Mouse (Mus musculus): ENCODE results near the gene Usp37. TPM values are rescaled to one million over a fixed set of nuclear protein-coding genes. Genes with fewer than 3 reads are reported as not detected.
"Not testable (repeated sequence)": the region's sequence is repeated elsewhere in the genome, so short reads cannot be mapped to it uniquely, and the experiment has no call there.

The Usp37 gene
- polyA plus RNA-seq, 1 experiment from 2014 or later, result 8.4 TPM

DNA sequence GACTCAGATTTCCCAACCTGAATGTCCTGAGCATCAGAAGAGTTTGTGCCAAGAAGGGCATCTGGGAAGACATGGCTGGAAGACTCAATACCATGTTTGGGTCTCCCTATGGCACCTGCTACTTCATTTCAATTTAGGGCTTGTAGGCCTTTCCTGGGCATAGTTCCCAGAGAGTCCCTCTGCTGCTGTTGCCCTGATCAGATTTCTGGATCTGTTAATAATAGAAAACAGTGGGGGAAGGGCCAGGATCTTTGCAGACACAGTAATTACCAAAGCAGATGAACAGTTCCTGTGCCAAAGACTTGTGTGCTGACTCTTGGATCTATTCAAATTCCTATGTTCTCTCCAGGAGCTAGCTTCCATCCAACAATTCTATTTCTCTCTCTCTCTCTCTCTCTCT, 5.4 kb downstream of the Usp37 start:
- no peak for ATAC-seq
- no peak for DNase-seq (ENCODE audit: low read depth, low spot score)
- H3K27me3 ChIP-seq, result peaks cover 9% of the 10 kb centered on the region
- POLR2A ChIA-PET, result interaction anchor here (0.6 kb wide), 1 partner anchor 11 kb away, joined by 4 read pairs; no protein-coding TSS in a partner anchor
- CTCF ChIA-PET, result interaction anchor here (0.8 kb wide), 1 partner anchor 9 kb away, joined by 3 read pairs; no protein-coding TSS in a partner anchor
- in situ Hi-C loops (cut with MboI; ENCODE audit: low pct_unique_long_range_greater_than_20kb), result no loop called here
- TF ChIP-seq CTCF (IDR thresholded peaks at IDR 0.05), result no peak

DNA sequence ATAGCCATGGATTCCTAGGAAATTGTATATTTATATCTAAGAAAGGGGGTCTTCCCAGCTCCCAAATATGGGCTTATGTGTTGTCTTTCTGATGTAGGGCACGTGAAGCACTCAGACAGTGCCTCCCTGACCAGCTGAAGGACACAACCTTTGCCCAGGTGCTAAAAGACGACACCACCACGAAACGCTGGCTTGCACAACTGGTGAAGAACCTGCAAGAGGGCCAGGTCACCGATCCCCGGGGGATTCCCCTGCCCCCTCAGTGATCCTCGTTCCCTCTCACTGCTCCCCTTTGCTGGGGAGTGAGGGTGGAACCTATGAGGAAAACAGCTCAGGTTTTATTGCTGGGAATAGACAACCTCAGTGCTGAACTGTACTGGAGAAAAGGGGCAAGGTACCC, 15.5 kb downstream of the Usp37 start:
- no peaks in the 10 kb centered on the region for H3K27me3 ChIP-seq
- TF ChIP-seq CTCF (IDR thresholded peaks at IDR 0.05), result no peak
- in situ Hi-C loops (cut with MboI; ENCODE audit: low pct_unique_long_range_greater_than_20kb), result no loop called here
- ATAC-seq (no peak), DNase-seq (ENCODE audit: low read depth, low spot score) (no peak)
- CTCF ChIA-PET, result no interaction called here
- POLR2A ChIA-PET, result no interaction called here

DNA sequence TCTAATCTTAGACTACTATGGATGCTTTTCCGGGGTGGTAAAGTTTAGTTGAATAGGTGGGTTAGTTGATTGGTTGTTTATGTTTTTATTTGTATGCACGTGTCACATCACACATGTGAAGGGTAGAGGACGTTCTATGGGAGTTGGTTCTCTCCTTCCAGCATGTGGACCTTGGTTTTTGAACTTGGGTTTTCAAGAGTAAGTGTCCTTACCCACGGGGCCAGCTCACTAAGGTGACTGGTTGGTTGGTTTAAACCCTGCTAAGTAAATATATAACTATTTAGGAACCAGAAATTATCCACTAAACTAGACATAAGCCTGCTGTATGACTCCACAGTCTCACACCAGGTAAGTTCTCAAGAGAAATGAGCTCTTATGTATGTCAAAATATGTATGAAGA, 19.3 kb downstream of the Usp37 start:
- no peaks in the 10 kb centered on the region for H3K27me3 ChIP-seq
- POLR2A ChIA-PET, result no interaction called here
- TF ChIP-seq CTCF (IDR thresholded peaks at IDR 0.05), result no peak
- DNase-seq (ENCODE audit: low read depth, low spot score) (no peak), ATAC-seq (no peak)
- CTCF ChIA-PET, result interaction anchor here (1.4 to 1.5 kb wide), 2 partner anchors 11 to 16 kb away, joined by 4 to 5 read pairs; no protein-coding TSS in a partner anchor
- in situ Hi-C loops (cut with MboI; ENCODE audit: low pct_unique_long_range_greater_than_20kb), result no loop called here

DNA sequence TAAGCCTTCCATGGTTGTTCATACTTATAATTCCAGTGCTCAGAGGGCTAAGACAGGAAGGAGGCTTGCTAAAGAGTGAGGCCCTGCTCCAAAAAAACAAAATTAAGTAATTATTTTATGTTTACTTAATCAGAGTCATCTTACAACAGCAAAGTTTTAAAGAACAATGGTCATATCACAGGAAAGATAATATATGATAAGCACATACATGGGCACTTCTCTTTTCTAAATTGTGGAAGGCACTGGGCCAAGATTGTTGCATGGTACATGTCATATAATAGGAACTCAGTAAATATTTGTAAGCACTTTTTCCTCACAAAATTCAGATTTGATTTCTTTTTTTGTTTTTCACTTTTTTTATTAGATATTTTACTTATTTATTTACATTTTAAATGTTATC, 24.2 kb downstream of the Usp37 start:
- ChIA-PET POLR2A (no interaction called here), CTCF (no interaction called here)
- no peaks in the 10 kb centered on the region for H3K27me3 ChIP-seq
- no peak for ATAC-seq
- TF ChIP-seq CTCF (IDR thresholded peaks at IDR 0.05), result no peak
- in situ Hi-C loops (cut with MboI; ENCODE audit: low pct_unique_long_range_greater_than_20kb), result no loop called here
- no peak for DNase-seq (ENCODE audit: low read depth, low spot score)

DNA sequence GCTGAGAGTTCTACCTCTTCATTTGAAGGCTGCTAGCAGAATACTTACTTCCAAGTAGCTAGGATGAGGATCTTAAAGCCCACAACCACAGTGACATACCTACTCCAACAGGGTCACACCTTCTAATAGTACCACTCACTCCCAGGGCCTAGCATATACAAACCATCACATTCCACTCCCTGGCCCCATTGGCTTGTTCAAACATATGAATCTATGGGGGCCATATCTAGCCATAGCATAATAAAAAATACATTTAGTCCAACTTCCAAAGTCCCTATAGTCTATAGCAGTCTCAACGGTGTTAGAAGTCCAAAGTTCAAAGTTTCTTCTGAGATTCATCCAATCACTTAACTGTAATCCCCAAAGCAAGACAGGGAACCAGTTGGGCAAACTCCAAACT, 31.1 kb downstream of the Usp37 start:
- CTCF ChIA-PET, result interaction anchor here (1.5 to 1.8 kb wide), 2 partner anchors 11 to 17 kb away, joined by 4 read pairs; no protein-coding TSS in a partner anchor
- ATAC-seq; DNase-seq (ENCODE audit: low read depth, low spot score); POLR2A ChIA-PET; H3K27me3 ChIP-seq; in situ Hi-C loops (cut with MboI; ENCODE audit: low pct_unique_long_range_greater_than_20kb): not testable (repeated sequence)

DNA sequence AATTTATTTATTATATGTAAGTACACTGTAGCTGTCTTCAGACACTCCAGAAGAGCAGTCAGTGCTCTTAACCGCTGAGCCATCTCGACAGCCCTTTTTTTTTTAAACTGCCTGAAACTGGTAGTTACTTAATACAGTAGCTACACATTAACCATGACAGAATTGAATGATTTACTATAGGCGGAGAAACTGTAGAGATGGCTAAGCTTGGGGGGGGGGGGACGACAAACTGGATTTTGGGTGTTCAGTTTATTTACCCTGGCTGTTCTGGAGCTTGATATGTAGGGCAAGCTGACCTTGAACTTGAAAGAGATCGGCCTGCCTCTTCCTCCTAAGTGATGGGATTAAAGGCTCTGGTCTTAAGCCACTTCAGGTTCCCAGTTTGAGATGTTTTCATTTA, 32.8 kb downstream of the Usp37 start:
- ChIA-PET CTCF (interaction anchor here (1.7 kb wide), 1 partner anchor 12 kb away, joined by 3 read pairs; no protein-coding TSS in a partner anchor), POLR2A (no interaction called here)
- DNase-seq (ENCODE audit: low read depth, low spot score) (no peak), ATAC-seq (no peak)
- TF ChIP-seq CTCF (IDR thresholded peaks at IDR 0.05), result no peak
- in situ Hi-C loops (cut with MboI; ENCODE audit: low pct_unique_long_range_greater_than_20kb), result no loop called here
- H3K27me3 ChIP-seq, result no peaks in the 10 kb centered on the region

DNA sequence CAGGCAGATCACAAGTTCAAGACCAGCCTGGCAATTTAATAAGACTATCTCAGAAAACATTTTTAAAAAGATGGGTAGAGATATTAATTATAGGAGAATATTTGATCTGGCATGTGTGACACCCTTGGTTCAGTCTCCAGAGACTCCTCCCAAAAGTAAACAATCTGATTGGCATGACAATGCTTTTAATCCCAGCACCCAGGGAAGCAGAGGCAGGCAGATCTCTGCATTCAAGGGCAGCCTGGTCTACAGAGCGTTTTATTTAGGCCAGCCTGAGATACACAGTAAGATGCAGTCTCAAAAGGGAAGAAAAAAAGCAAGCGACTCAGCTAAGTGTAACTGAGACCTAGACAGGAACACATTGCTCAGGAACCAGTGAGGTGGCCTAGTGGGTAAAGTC, 36.3 kb downstream of the Usp37 start:
- in situ Hi-C loops (cut with MboI; ENCODE audit: low pct_unique_long_range_greater_than_20kb), result no loop called here
- TF ChIP-seq CTCF (IDR thresholded peaks at IDR 0.05), result no peak
- ATAC-seq, result no peak
- no peak for DNase-seq (ENCODE audit: low read depth, low spot score)
- no peaks in the 10 kb centered on the region for H3K27me3 ChIP-seq
- CTCF ChIA-PET, result no interaction called here
- POLR2A ChIA-PET, result interaction anchor here (0.9 kb wide), 1 partner anchor 13 kb away, joined by 3 read pairs; no protein-coding TSS in a partner anchor

DNA sequence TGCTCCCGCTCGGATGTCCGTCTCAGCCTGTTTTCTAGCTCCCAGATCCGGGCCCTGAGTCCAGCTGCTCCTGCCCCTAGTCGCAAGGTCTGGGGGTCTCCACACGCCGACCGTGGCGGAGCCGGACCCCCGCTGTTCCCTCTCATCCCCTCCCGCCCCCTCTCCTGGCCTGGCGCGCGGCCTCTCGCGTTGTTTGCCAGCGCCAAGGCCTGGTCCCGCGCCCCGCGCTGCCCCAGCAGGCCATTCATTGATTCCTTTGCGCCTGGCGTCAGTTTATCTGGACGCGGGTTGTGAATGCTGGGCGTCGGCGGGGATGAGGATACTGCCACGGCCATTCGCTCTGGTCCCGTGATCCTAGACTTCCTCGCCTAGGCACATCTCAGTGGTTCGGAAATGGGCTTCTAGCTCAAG, 37.6 kb downstream of the Usp37 start:
- DNase-seq (ENCODE audit: low read depth, low spot score), result no peak
- CTCF ChIA-PET, result no interaction called here
- peak; percentile 50 for ATAC-seq

DNA sequence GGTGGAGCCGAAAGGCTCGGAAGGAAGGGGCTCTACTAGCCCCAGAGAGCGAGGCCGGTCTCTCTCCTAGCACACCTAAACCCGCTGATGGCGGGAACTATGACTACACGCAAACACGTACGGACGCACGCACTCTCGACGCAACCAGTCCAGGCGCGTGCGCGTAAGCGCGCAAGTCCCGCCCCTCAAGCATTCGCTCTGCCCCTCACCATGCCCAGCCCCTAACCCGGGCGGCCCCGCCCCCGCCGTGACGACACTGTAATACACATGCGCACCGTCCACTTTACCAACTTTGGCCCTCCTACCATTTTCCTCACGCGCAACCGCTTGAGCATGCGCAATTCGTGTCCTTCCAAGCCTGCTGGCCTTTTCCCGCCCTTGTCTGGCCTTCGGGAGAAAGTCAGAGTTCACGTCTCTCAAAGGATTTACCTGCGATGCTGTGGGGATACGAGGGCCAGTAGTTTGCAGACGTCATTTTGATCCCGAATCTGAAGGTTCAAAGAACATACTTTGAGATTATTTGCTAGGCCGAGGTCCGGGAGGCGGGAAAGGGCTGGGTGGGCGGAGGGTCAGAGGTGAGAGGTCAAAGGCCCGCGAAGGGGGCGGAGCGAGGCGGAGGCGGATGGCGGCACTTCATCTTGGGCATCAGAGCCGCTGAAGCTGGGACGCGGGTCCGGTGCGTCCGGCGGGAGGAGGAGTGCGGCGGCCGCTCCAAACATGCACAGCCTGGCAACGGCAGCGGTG, 38.2 kb downstream of the Usp37 start, which contains the start of gene Cnot9:
Cnot9 (plus strand) TSS at position 338 of the 744 bp plus-strand sequence.
- in situ Hi-C loops (cut with MboI; ENCODE audit: low pct_unique_long_range_greater_than_20kb), result no loop called here
- no peaks in the 10 kb centered on the region for H3K27me3 ChIP-seq
- TF ChIP-seq CTCF (IDR thresholded peaks at IDR 0.05), result no peak
- ChIA-PET POLR2A (no interaction called here), CTCF (no interaction called here)
- peak; percentile 98 for DNase-seq (ENCODE audit: low read depth, low spot score)
- ATAC-seq, result peak; percentile 93

More for the DNA sequence above, 37.6 kb downstream of the Usp37 start:
- TF ChIP-seq CTCF (IDR thresholded peaks at IDR 0.05), result no peak
- no peaks in the 10 kb centered on the region for H3K27me3 ChIP-seq
- POLR2A ChIA-PET, result no interaction called here
- in situ Hi-C loops (cut with MboI; ENCODE audit: low pct_unique_long_range_greater_than_20kb), result no loop called here

DNA sequence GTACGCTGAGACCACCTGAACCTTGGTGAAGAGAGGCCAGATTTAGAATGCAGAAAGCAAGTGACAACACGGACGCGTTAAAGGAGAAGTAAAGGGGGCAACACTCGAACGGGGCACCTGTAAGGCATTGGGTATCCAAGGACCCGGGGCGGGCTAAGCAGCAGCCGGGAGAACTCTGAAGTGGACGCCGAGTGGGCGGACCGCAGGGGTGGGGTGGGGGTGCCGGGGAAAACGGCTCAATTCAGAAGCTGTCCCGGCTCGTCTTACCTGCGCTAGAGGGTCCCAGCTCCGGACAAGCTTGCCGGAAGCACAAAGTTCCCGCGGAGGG, 38.7 kb downstream of the Usp37 start:
- CTCF ChIA-PET, result no interaction called here
- DNase-seq (ENCODE audit: low read depth, low spot score) (no peak), ATAC-seq (peak; percentile 38)
- POLR2A ChIA-PET, result no interaction called here
- in situ Hi-C loops (cut with MboI; ENCODE audit: low pct_unique_long_range_greater_than_20kb), result no loop called here
- no peak for TF ChIP-seq CTCF (IDR thresholded peaks at IDR 0.05)
- no peaks in the 10 kb centered on the region for H3K27me3 ChIP-seq

DNA sequence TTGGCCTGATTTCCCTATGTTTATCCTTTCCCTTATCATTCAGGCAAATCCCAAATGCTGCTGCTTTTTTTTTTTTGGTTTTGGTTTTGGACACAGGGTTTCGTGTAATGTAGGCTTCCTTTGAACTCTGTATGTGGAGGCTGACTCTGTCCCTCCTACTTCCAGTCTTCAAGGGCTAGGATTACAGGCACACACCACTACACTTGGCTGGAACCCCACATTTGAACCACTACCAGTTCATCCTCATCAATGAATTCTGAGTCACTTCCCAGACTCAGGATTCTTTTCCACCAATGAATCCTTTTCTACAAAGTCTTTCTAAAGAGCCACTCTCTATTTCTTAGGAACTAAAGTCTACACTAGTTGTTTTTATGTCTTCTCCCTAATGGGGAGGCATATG, 43.0 kb downstream of the Usp37 start:
- DNase-seq (ENCODE audit: low read depth, low spot score), result no peak
- ATAC-seq, result no peak
- no peaks in the 10 kb centered on the region for H3K27me3 ChIP-seq
- TF ChIP-seq CTCF (IDR thresholded peaks at IDR 0.05), result no peak
- in situ Hi-C loops (cut with MboI; ENCODE audit: low pct_unique_long_range_greater_than_20kb), result no loop called here
- CTCF ChIA-PET, result no interaction called here
- POLR2A ChIA-PET, result no interaction called here

DNA sequence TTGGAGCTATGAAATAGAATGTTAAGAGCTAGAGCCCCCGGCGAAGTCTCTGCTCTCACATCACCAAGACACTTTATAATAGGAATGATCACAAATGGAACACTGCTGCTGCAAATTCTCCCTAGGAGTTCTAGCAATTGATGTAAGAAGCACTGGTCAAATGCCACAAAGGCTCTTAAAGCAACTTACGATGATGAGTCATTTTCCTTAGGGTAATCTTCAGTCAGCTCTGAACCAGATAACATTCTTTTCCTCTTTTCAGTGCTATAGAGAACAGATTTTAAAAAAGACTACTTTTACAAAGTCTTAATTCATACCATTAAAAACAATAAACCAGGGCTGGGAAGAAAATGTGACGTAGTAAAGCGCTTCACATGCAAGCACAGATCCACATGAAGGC, 58.3 kb downstream of the Usp37 start:
- ATAC-seq (no peak), DNase-seq (ENCODE audit: low read depth, low spot score) (no peak)
- CTCF ChIA-PET, result interaction anchor here (0.7 to 1.0 kb wide), 2 partner anchors 8 to 23 kb away, joined by 3 to 5 read pairs; no protein-coding TSS in a partner anchor
- in situ Hi-C loops (cut with MboI; ENCODE audit: low pct_unique_long_range_greater_than_20kb), result no loop called here
- POLR2A ChIA-PET, result no interaction called here
- TF ChIP-seq CTCF (IDR thresholded peaks at IDR 0.05), result no peak
- no peaks in the 10 kb centered on the region for H3K27me3 ChIP-seq

Measured in Patski (cell line).